Mouse (Mus musculus) small intestine, adult 2 months (tissue): ENCODE results near the gene Sorcs2. TPM values are rescaled to one million over a fixed set of nuclear protein-coding genes. Genes with fewer than 3 reads are reported as not detected.
A peak's percentile ranks its signal among the peaks of the same experiment; 100 is the strongest.

ENCODE experiments used
- H3K27ac ChIP-seq: fragments of 200-500 bp; 2 replicates; pipeline ENCODE4 v1.5.1; 2012; ENCODE audit warnings: low read depth, low read length, control low read depth, inconsistent platforms; ENCODE audit not compliant: insufficient read depth
- H3K27me3 ChIP-seq: fragments of 200-500 bp; 2 replicates; pipeline ENCODE4 v1.6.1; 2012; ENCODE audit warnings: mild to moderate bottlenecking, moderate library complexity, low read length, inconsistent platforms; ENCODE audit not compliant: control insufficient read depth, insufficient read depth
- H3K36me3 ChIP-seq: fragments of 200-500 bp; 2 replicates; pipeline ENCODE4 v1.6.1; 2012; ENCODE audit warnings: mild to moderate bottlenecking, low read length, control low read depth, inconsistent platforms; ENCODE audit not compliant: control insufficient read depth, insufficient read depth
- H3K4me1 ChIP-seq: fragments of 200-500 bp; 2 replicates; pipeline ENCODE4 v1.6.1; 2012; ENCODE audit warnings: low read length, inconsistent platforms, mixed read lengths; ENCODE audit not compliant: control insufficient read depth, insufficient read depth, insufficient read length
- H3K4me3 ChIP-seq: fragments of 200-500 bp; 2 replicates; pipeline ENCODE4 v1.5.1; 2012; ENCODE audit warnings: low read depth, mild to moderate bottlenecking, control low read depth, inconsistent platforms, low read length, moderate library complexity
- CTCF ChIP-seq: fragments of 200-500 bp; IDR thresholded peaks from 2 replicates; pipeline ENCODE4 v1.5.1; 2012; ENCODE audit warnings: low read depth, mild to moderate bottlenecking, control low read depth, inconsistent platforms, low read length, moderate library complexity, mixed read lengths; ENCODE audit not compliant: insufficient replicate concordance, insufficient read length; ENCODE audit errors: extremely low read depth
- POLR2A ChIP-seq: fragments of 200-500 bp; IDR thresholded peaks from 2 replicates; pipeline ENCODE4 v1.6.1; 2012; ENCODE audit warnings: low read depth, mild to moderate bottlenecking, control low read depth, inconsistent platforms, low read length, moderate library complexity
- WGBS: fragments of 180-500 bp; shearing (Covaris S2); methylation state at CpG from one replicate; pipeline ENCODE4 v1.1.7; 2018; 5-methylcytosine and 5-hydroxymethylcytosine counted together
- polyA plus RNA-seq: library from polyadenylated mRNA; depleted of rRNA; stranded (reverse); fragments of >200 nt; gene quantifications from 2 replicates; pipeline ENCODE4 v1.2.3, GENCODE M21; 2012

The Sorcs2 gene
- polyA plus RNA-seq, 1 experiment, result 5.9 TPM

DNA sequence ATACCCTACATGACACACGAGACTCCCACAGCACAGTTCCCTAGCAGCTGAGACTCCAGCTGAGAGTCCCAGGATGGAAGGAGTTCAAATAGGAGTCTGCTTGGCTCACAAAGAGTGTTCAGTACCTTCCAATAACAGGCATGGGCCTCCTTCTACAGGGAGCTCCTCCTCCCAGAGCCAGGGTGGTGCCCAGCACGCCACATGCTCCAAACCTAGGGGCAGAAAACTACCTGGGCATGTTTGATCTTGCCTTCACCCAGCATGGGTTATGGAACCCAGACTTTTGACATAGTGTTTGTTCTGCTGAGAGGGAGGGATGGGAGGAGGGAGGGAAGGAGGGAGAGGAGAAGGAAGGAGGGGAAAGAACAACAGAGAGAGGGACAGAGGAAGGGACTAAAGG, 62.3 kb downstream of the Sorcs2 start:
- Histone ChIP-seq H3K36me3 (no peaks in the 10 kb centered on the region), H3K4me3 (no peak overlapping the region), H3K4me1 (no peaks in the 10 kb centered on the region), H3K27ac (no peak overlapping the region), H3K27me3 (no peaks in the 10 kb centered on the region)
- no peak for TF ChIP-seq POLR2A
- no peak for TF ChIP-seq CTCF
- WGBS, result 81% methylated on average over 2 of the region's 2 CpGs

DNA sequence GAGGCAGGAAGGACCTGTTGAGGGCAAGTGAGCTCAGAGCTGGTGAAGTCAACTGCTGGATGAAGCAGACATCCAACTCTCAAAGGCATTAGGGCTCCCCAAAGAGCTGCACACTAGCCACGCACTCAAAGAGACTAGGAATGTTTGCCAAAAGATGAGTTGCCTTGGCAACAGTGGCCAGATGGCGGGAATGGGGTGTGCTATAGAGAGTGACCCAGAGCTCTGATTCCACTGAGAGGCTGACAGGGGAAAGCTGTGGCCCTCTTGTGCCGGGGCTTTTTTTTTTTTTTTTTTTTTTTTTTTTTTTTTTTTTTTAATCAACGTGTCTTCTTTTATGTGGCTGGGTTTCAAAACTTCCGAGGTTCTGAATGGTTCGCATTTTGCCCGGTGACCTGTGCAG, 63.7 kb downstream of the Sorcs2 start:
- TF ChIP-seq POLR2A, result no peak
- no peak for TF ChIP-seq CTCF
- 60% methylated on average over 7 of the region's 7 CpGs for WGBS
- no peaks in the 10 kb centered on the region for H3K36me3 ChIP-seq
- H3K4me1 ChIP-seq, result no peaks in the 10 kb centered on the region
- no peaks in the 10 kb centered on the region for H3K27me3 ChIP-seq
- no peak overlapping the region for H3K4me3 ChIP-seq
- H3K27ac ChIP-seq, result no peak overlapping the region

DNA sequence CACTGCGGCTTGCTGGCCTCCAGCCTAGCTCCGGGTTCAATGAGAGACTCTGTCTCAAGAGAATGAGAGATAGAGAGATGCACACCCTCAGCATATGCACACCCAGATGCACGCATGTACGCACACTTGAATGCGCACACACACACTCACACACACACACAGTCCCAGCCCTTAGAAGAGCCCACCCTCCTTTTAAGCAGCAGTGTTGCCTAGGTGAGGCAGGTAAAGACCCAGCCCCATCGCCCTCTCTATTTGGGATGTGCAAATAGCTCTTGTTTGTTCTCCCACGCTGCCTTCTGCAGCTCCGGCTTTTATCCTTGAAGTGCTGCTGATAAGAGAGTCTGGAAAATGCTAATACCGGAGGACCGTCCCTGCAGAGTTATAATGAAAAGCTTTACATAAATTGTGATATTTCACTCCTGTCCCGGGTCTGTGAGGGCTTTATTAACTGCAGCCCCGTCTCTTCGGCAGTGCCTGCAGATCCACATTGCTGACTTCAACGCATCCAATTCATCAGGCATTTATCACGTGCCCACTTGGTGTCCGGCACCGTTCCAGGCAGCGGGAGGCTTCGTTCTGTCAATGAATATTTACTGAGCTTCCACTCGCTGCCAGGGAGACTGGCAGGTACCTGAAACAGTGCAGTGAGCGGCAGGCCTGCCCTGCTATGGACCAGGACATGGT, 67.3 kb downstream of the Sorcs2 start:
- 36% methylated on average over 21 of the region's 21 CpGs for WGBS
- TF ChIP-seq POLR2A, result no peak
- no peak for TF ChIP-seq CTCF
- no peak overlapping the region for H3K4me3 ChIP-seq

GRCm38 (mm10) chr5:36326057-36327010, 71.6 kb downstream of the Sorcs2 start:
- Histone ChIP-seq H3K27me3 (no peaks in the 10 kb centered on the region), H3K36me3 (no peaks in the 10 kb centered on the region), H3K27ac (no peak overlapping the region), H3K4me3 (no peak overlapping the region), H3K4me1 (no peaks in the 10 kb centered on the region; the same call in 1 of the 2 replicates)
- 76% methylated on average over 9 of the region's 9 CpGs for WGBS
- TF ChIP-seq CTCF, result no peak
- no peak for TF ChIP-seq POLR2A

More for the DNA sequence above, 67.3 kb downstream of the Sorcs2 start:
- no peaks in the 10 kb centered on the region for H3K4me1 ChIP-seq
- H3K36me3 ChIP-seq, result no peaks in the 10 kb centered on the region
- H3K27ac ChIP-seq, result no peak overlapping the region
- no peaks in the 10 kb centered on the region for H3K27me3 ChIP-seq

GRCm38 (mm10) chr5:36324140-36324572, 73.8 kb downstream of the Sorcs2 start:
- no peak overlapping the region for H3K27ac ChIP-seq
- TF ChIP-seq POLR2A (no peak), CTCF (no peak)

DNA sequence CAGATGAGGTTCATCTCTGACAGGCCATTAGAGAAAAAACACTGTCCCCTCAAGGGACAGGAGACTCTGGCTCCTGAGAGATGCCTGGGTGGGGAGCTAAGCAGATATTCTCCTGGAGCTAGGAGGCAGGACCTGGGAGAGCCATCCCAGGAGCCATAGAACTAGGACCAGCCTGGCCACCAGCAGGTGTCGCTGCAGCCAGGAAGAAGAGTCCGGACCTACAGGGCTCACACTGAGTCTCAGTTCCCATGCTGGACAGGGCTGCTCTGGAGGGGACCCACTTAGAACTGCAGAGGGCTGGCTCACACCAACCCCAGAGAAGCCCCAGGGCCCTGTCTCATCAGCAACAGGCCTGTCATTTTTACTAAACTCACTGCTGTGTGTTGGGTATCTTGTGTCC, 74.4 kb downstream of the Sorcs2 start:
- Histone ChIP-seq H3K27ac (no peak overlapping the region), H3K36me3 (no peaks in the 10 kb centered on the region), H3K4me1 (no peaks in the 10 kb centered on the region; the same call in 1 of the 2 replicates), H3K4me3 (no peak overlapping the region), H3K27me3 (no peaks in the 10 kb centered on the region)
- TF ChIP-seq CTCF (peak; percentile 85), POLR2A (no peak)
- WGBS, result 6% methylated on average over 2 of the region's 2 CpGs

More at GRCm38 (mm10) chr5:36324140-36324572, 73.8 kb downstream of the Sorcs2 start:
- Histone ChIP-seq H3K4me3 (no peak overlapping the region), H3K27me3 (no peaks in the 10 kb centered on the region), H3K4me1 (no peaks in the 10 kb centered on the region; the same call in 1 of the 2 replicates), H3K36me3 (no peaks in the 10 kb centered on the region)
- WGBS, result 65% methylated on average over 9 of the region's 9 CpGs

GRCm38 (mm10) chr5:36321581-36321980, 76.4 kb downstream of the Sorcs2 start:
- Histone ChIP-seq H3K4me3 (no peak overlapping the region), H3K27me3 (no peaks in the 10 kb centered on the region), H3K36me3 (no peaks in the 10 kb centered on the region), H3K27ac (no peak overlapping the region), H3K4me1 (no peaks in the 10 kb centered on the region; the same call in 1 of the 2 replicates)
- TF ChIP-seq CTCF (no peak), POLR2A (no peak)
- WGBS, result 89% methylated on average over 8 of the region's 8 CpGs
